Mouse (Mus musculus): ENCODE data around the gene Zcchc17. TPM values are rescaled to one million over a fixed set of nuclear protein-coding genes. Genes with fewer than 3 reads are reported as not detected.

Gene Zcchc17
- polyA plus RNA-seq, 1 experiment from 2014 or later = 63.3 TPM

- ATAC-seq (ENCODE audit: low FRiP score, low TSS enrichment) = no peak
- WGBS = 54% methylated on average over 7 of the region's 7 CpGs
- Histone ChIP-seq H3K4me3 (ENCODE audit: low read length) (no peak overlapping the region), H3K36me3 (ENCODE audit: insufficient read depth, low read length) (no peaks in the 10 kb centered on the region), H3K27me3 (ENCODE audit: insufficient read depth, low read length) (peaks cover 37% of the 10 kb centered on the region), H3K4me1 (ENCODE audit: insufficient read depth, low read length) (peaks cover 18% of the 10 kb centered on the region; the same call in 1 of the 2 replicates), H3K9me3 (ENCODE audit: low read length) (no peaks in the 10 kb centered on the region), H3K9ac (replicated peaks; ENCODE audit: low read length) (no peak overlapping the region), H3K27ac (ENCODE audit: low read length) (no peak overlapping the region), H3K4me2 (replicated peaks; ENCODE audit: low read depth, low read length) (no peak overlapping the region)
Measured at GRCm38 (mm10) chr4:130276573-130277176, 83.1 kb downstream of the Zcchc17 start.

DNA sequence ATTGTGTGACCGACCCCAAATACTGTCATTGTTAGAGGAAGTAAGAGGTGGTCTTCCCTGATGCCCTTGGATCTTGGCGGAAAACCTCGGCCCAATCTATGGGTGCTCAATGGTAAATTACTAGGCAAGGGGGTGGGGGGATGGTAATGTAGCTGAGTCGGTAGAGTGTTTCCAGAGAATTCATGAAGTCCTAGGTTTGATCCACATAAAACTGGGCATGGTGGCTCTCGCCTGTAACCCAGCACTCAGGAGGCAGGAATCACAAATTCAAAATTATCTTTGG is 84.0 kb downstream of the Zcchc17 start:
- ATAC-seq (ENCODE audit: low FRiP score, low TSS enrichment) = no peak
- peak overlapping the region; percentile 65; the same call in 1 of the 2 replicates for H3K9ac ChIP-seq (replicated peaks; ENCODE audit: low read length)
- H3K4me1 ChIP-seq (ENCODE audit: insufficient read depth, low read length) = peaks cover 18% of the 10 kb centered on the region; the same call in 1 of the 2 replicates
- H3K4me2 ChIP-seq (replicated peaks; ENCODE audit: low read depth, low read length) = peak overlapping the region; percentile 98
- H3K27ac ChIP-seq (ENCODE audit: low read length) = no peak overlapping the region
- peaks cover 38% of the 10 kb centered on the region for H3K27me3 ChIP-seq (ENCODE audit: insufficient read depth, low read length)
- H3K4me3 ChIP-seq (ENCODE audit: low read length) = peak overlapping the region; percentile 65
- H3K9me3 ChIP-seq (ENCODE audit: low read length) = no peaks in the 10 kb centered on the region
- no peaks in the 10 kb centered on the region for H3K36me3 ChIP-seq (ENCODE audit: insufficient read depth, low read length)
- 44% methylated on average over 5 of the region's 5 CpGs for WGBS

DNA sequence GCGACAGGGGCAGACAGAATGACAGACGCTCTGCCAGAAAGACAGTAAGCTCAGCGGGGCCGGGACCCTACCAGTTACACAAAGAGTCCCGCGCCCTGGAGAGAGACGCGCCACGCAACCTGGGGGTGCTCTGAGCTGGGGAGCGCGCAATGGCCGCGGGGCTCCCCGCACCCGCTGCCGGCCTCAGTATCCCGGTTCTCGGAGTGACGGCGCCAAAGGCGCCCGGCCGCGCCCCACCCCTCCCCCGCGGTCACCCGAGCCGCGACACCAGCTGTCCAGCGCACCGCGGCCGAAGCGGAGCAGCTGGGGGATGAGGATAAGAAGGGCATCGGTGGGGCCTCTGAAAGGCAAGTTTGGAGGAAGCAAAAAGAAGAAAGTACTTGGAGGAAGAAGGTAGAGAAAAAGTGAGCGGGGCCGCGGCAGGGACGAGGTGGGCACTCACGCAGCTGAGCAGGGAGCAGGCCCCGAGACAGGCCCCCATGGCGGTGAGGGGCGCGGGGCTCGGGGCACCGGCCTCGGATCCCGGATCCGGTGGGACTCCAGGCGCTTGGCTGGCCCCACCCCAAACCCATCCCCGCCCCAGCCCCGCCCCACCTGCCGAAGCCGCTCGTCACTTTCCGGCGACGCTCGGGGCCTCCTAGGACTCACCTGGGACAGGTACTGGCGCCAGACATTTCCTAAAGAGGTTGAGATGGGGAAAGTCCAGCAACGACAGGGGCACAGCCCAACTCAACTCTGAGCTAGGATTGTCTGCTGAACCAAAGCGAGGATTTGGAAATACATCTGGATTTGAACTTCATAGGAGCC is 84.5 kb downstream of the Zcchc17 start:
- Histone ChIP-seq H3K4me2 (replicated peaks; ENCODE audit: low read depth, low read length) (peak overlapping the region; percentile 98), H3K27me3 (ENCODE audit: insufficient read depth, low read length) (peaks cover 38% of the 10 kb centered on the region), H3K9me3 (ENCODE audit: low read length) (no peaks in the 10 kb centered on the region), H3K9ac (replicated peaks; ENCODE audit: low read length) (peak overlapping the region; percentile 65), H3K4me3 (ENCODE audit: low read length) (peak overlapping the region; percentile 65), H3K4me1 (ENCODE audit: insufficient read depth, low read length) (peaks cover 18% of the 10 kb centered on the region; the same call in 1 of the 2 replicates), H3K36me3 (ENCODE audit: insufficient read depth, low read length) (no peaks in the 10 kb centered on the region), H3K27ac (ENCODE audit: low read length) (peak overlapping the region; percentile 1; the same call in 1 of the 2 replicates)
- peak; percentile 59 for ATAC-seq (ENCODE audit: low FRiP score, low TSS enrichment)
- WGBS = 1% methylated on average over 58 of the region's 62 CpGs

GRCm38 (mm10) chr4:130274346-130275015 is 85.3 kb downstream of the Zcchc17 start:
- no peaks in the 10 kb centered on the region for H3K36me3 ChIP-seq (ENCODE audit: insufficient read depth, low read length)
- H3K4me3 ChIP-seq (ENCODE audit: low read length) = peak overlapping the region; percentile 65
- ATAC-seq (ENCODE audit: low FRiP score, low TSS enrichment) = peak; percentile 40
- WGBS = under 1% methylated on average over 29 of the region's 29 CpGs
- peaks cover 38% of the 10 kb centered on the region for H3K27me3 ChIP-seq (ENCODE audit: insufficient read depth, low read length)
- H3K27ac ChIP-seq (ENCODE audit: low read length) = peak overlapping the region; percentile 72
- H3K4me2 ChIP-seq (replicated peaks; ENCODE audit: low read depth, low read length) = peak overlapping the region; percentile 98
- H3K4me1 ChIP-seq (ENCODE audit: insufficient read depth, low read length) = peaks cover 18% of the 10 kb centered on the region; the same call in 1 of the 2 replicates
- no peaks in the 10 kb centered on the region for H3K9me3 ChIP-seq (ENCODE audit: low read length)
- peak overlapping the region; percentile 65 for H3K9ac ChIP-seq (replicated peaks; ENCODE audit: low read length)

DNA sequence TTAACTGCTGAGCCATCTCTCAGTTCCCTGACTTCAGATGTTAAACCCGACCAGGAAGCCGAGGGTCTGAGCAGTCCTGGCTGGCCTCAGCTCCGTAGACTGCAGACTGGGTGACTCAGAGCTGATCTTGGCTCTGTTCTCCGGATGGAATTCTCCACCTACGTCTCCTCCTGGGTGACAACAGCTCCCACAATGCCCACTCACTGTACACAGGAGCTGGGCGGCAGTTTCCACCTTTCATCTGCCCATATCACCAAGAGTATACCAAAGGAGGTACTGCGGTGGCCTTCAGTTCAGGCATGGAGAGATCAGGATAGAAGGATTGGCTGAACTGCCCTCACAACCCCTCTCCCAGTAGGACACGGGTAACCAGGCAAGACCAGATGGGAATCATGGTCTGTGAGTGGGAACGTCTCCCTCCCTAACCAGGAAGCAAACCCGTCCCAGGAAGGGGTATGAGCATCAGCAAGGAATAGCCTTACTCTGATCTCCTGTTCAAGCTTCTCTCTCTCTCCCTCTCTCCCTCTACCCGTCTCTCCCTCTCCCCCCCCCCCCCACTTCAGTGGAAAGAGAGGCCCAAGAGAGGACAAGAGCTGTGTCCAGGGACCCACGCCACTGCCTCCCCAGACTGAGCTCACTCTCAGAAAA is 85.9 kb downstream of the Zcchc17 start:
- no peaks in the 10 kb centered on the region for H3K36me3 ChIP-seq (ENCODE audit: insufficient read depth, low read length)
- peak; percentile 46; the same call in 1 of the 2 replicates for ATAC-seq (ENCODE audit: low FRiP score, low TSS enrichment)
- peaks cover 38% of the 10 kb centered on the region for H3K27me3 ChIP-seq (ENCODE audit: insufficient read depth, low read length)
- peak overlapping the region; percentile 72 for H3K27ac ChIP-seq (ENCODE audit: low read length)
- 14% methylated on average over 12 of the region's 12 CpGs for WGBS
- no peaks in the 10 kb centered on the region for H3K9me3 ChIP-seq (ENCODE audit: low read length)
- H3K4me3 ChIP-seq (ENCODE audit: low read length) = peak overlapping the region; percentile 65
- H3K4me2 ChIP-seq (replicated peaks; ENCODE audit: low read depth, low read length) = peak overlapping the region; percentile 98
- H3K4me1 ChIP-seq (ENCODE audit: insufficient read depth, low read length) = peaks cover 18% of the 10 kb centered on the region; the same call in 1 of the 2 replicates
- peak overlapping the region; percentile 65 for H3K9ac ChIP-seq (replicated peaks; ENCODE audit: low read length)

GRCm38 (mm10) chr4:130270611-130271347 is 89.0 kb downstream of the Zcchc17 start:
- Histone ChIP-seq H3K9ac (replicated peaks; ENCODE audit: low read length) (no peak overlapping the region), H3K4me2 (replicated peaks; ENCODE audit: low read depth, low read length) (no peak overlapping the region), H3K36me3 (ENCODE audit: insufficient read depth, low read length) (no peaks in the 10 kb centered on the region), H3K9me3 (ENCODE audit: low read length) (no peaks in the 10 kb centered on the region), H3K27me3 (ENCODE audit: insufficient read depth, low read length) (peaks cover 26% of the 10 kb centered on the region), H3K4me3 (ENCODE audit: low read length) (no peak overlapping the region), H3K27ac (ENCODE audit: low read length) (no peak overlapping the region), H3K4me1 (ENCODE audit: insufficient read depth, low read length) (peaks cover 20% of the 10 kb centered on the region; the same call in 1 of the 2 replicates)
- WGBS = 88% methylated on average over 6 of the region's 6 CpGs
- no peak for ATAC-seq (ENCODE audit: low FRiP score, low TSS enrichment)

GRCm38 (mm10) chr4:130270089-130270488 is 89.7 kb downstream of the Zcchc17 start:
- Histone ChIP-seq H3K4me1 (ENCODE audit: insufficient read depth, low read length) (peaks cover 22% of the 10 kb centered on the region; the same call in 1 of the 2 replicates), H3K36me3 (ENCODE audit: insufficient read depth, low read length) (no peaks in the 10 kb centered on the region), H3K27ac (ENCODE audit: low read length) (no peak overlapping the region), H3K4me3 (ENCODE audit: low read length) (no peak overlapping the region), H3K27me3 (ENCODE audit: insufficient read depth, low read length) (peaks cover 19% of the 10 kb centered on the region; the same call in 1 of the 2 replicates), H3K9ac (replicated peaks; ENCODE audit: low read length) (no peak overlapping the region), H3K9me3 (ENCODE audit: low read length) (no peaks in the 10 kb centered on the region), H3K4me2 (replicated peaks; ENCODE audit: low read depth, low read length) (no peak overlapping the region)
- ATAC-seq (ENCODE audit: low FRiP score, low TSS enrichment) = no peak
- WGBS = 78% methylated on average over 8 of the region's 8 CpGs

- Histone ChIP-seq H3K4me3 (ENCODE audit: low read length) (no peak overlapping the region), H3K9me3 (ENCODE audit: low read length) (no peaks in the 10 kb centered on the region), H3K27ac (ENCODE audit: low read length) (no peak overlapping the region), H3K9ac (replicated peaks; ENCODE audit: low read length) (no peak overlapping the region), H3K27me3 (ENCODE audit: insufficient read depth, low read length) (peaks cover 9% of the 10 kb centered on the region; the same call in 1 of the 2 replicates), H3K4me1 (ENCODE audit: insufficient read depth, low read length) (peaks cover 22% of the 10 kb centered on the region), H3K36me3 (ENCODE audit: insufficient read depth, low read length) (no peaks in the 10 kb centered on the region), H3K4me2 (replicated peaks; ENCODE audit: low read depth, low read length) (no peak overlapping the region)
- WGBS = 84% methylated on average over 10 of the region's 10 CpGs
- ATAC-seq (ENCODE audit: low FRiP score, low TSS enrichment) = no peak
Measured at GRCm38 (mm10) chr4:130268736-130269135, 91.0 kb downstream of the Zcchc17 start.

DNA sequence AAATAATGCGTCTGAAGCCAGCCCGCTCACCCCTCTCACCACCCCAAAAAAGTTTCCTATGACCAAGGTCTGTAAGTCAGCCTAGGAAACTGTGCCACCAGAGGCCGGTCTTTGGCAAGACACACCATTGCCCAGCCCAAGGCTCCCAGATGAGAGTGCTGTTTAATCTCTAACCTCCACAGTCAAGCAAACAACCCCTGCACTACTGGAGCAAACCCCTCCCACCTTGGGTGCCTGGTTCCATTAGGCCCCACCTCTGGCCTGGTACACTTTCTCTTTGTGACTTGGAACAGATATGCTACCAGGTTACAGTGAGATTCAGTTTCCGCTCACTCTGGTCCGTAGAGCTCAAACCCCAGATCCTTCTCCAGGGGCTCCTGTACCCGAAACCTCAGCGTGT is 92.7 kb downstream of the Zcchc17 start:
- no peak for ATAC-seq (ENCODE audit: low FRiP score, low TSS enrichment)
- H3K27ac ChIP-seq (ENCODE audit: low read length) = peak overlapping the region; percentile 13; the same call in 1 of the 2 replicates
- H3K36me3 ChIP-seq (ENCODE audit: insufficient read depth, low read length) = 0 out of 2 replicates have a peak, but pooled peaks cover 5% of the 10 kb centered on the region
- no peak overlapping the region for H3K4me3 ChIP-seq (ENCODE audit: low read length)
- H3K9ac ChIP-seq (replicated peaks; ENCODE audit: low read length) = no peak overlapping the region
- H3K4me1 ChIP-seq (ENCODE audit: insufficient read depth, low read length) = peaks cover 18% of the 10 kb centered on the region
- H3K9me3 ChIP-seq (ENCODE audit: low read length) = 0 out of 2 replicates have a peak, but pooled peaks cover 3% of the 10 kb centered on the region
- H3K4me2 ChIP-seq (replicated peaks; ENCODE audit: low read depth, low read length) = no peak overlapping the region
- WGBS = 72% methylated on average over 7 of the region's 7 CpGs
- H3K27me3 ChIP-seq (ENCODE audit: insufficient read depth, low read length) = peaks cover 4% of the 10 kb centered on the region; the same call in 1 of the 2 replicates
